In genomic region chr16:87454419-87455179, GRCm38 (mm10) we compare ENCODE assay signal across 8 mouse cellular contexts. TPM values are rescaled to one million over a fixed set of nuclear protein-coding genes. Genes with fewer than 3 reads are reported as not detected.
DNase-seq lines count a peak whose midpoint lies in the region; ATAC-seq and TF ChIP-seq lines count a peak whose summit lies in the region.

Usp16 (plus strand) TSS chr16:87454703.

- peaks cover 32% of the 10 kb centered on the region for H3K4me1 ChIP-seq in E14TG2a.4 (replicated peaks; ENCODE audit: low read depth, low read length)
- peaks cover 21% of the 10 kb centered on the region for H3K4me1 ChIP-seq in forebrain, embryonic 13.5 days
- peaks cover 17% of the 10 kb centered on the region for H3K4me1 ChIP-seq in liver, postnatal 0 days (ENCODE audit: insufficient read depth)
- peaks cover 14% of the 10 kb centered on the region for H3K4me1 ChIP-seq in neural tube, embryonic 14.5 days (ENCODE audit: control insufficient read depth, insufficient read depth, low read length)

- peak within 1 kb of the TSS; percentile 95 for H3K4me3 ChIP-seq in E14TG2a.4 (replicated peaks; ENCODE audit: low read length)
- peak within 1 kb of the TSS; percentile 93 for H3K4me3 ChIP-seq in forebrain, embryonic 13.5 days
- H3K4me3 ChIP-seq in liver, postnatal 0 days (ENCODE audit: low read depth, low read length) = peak within 1 kb of the TSS; percentile 84
- peak within 1 kb of the TSS; percentile 83 for H3K4me3 ChIP-seq in neural tube, embryonic 14.5 days (ENCODE audit: low read depth, low read length)

- intact Hi-C loops in heart, postnatal 10 days (cut with DNase I) = no loop called here

- peaks cover 6% of the 10 kb centered on the region for H3K36me3 ChIP-seq in E14TG2a.4 (ENCODE audit: insufficient read depth, low read length)
- 0 out of 2 replicates have a peak, but pooled peaks cover 8% of the 10 kb centered on the region for H3K36me3 ChIP-seq in forebrain, embryonic 13.5 days (ENCODE audit: poor library complexity, severe bottlenecking)
- peaks cover 2% of the 10 kb centered on the region; the same call in 1 of the 2 replicates for H3K36me3 ChIP-seq in liver, postnatal 0 days (replicated peaks; ENCODE audit: insufficient read depth, low read length)
- H3K36me3 ChIP-seq in neural tube, embryonic 14.5 days (ENCODE audit: control insufficient read depth, insufficient read depth, low read length) = no peaks in the 10 kb centered on the region

- peaks cover 11% of the 10 kb centered on the region for H3K27me3 ChIP-seq in E14TG2a.4 (ENCODE audit: insufficient read depth, low read length)
- H3K27me3 ChIP-seq in forebrain, embryonic 13.5 days = peaks cover 3% of the 10 kb centered on the region; the same call in 1 of the 2 replicates
- H3K27me3 ChIP-seq in liver, postnatal 0 days (ENCODE audit: insufficient read depth, low read length) = no peaks in the 10 kb centered on the region
- H3K27me3 ChIP-seq in neural tube, embryonic 14.5 days (ENCODE audit: control insufficient read depth, insufficient read depth, low read length) = no peaks in the 10 kb centered on the region

- TF ChIP-seq EP300 in liver, postnatal 0 days (IDR thresholded peaks at IDR 0.05; ENCODE audit: low read depth) = peak; percentile 38; the same call in 1 of the 2 replicates

- peak within 1 kb of the TSS; percentile 76 for H3K27ac ChIP-seq in forebrain, embryonic 13.5 days
- peak within 1 kb of the TSS; percentile 86 for H3K27ac ChIP-seq in liver, postnatal 0 days (ENCODE audit: low read depth)
- peak within 1 kb of the TSS; percentile 79 for H3K27ac ChIP-seq in neural tube, embryonic 14.5 days (ENCODE audit: low read depth, low read length)

- H3K9ac ChIP-seq in forebrain, embryonic 13.5 days = peak within 1 kb of the TSS; percentile 88
- peak within 1 kb of the TSS; percentile 86 for H3K9ac ChIP-seq in liver, postnatal 0 days (replicated peaks)
- peak within 1 kb of the TSS; percentile 89 for H3K9ac ChIP-seq in neural tube, embryonic 14.5 days (replicated peaks; ENCODE audit: low read depth, low read length)

- ATAC-seq in cerebellum, adult (ENCODE audit: insufficient number of reproducible peaks, low FRiP score, low TSS enrichment) = peak; percentile 98
- ATAC-seq in forebrain, embryonic 13.5 days = peak; percentile 99
- peak; percentile 98 for ATAC-seq in liver, postnatal 0 days
- peak; percentile 99 for ATAC-seq in neural tube, embryonic 14.5 days (ENCODE audit: low read depth)

- H3K9me3 ChIP-seq in E14TG2a.4 (ENCODE audit: low read length) = no peaks in the 10 kb centered on the region
- H3K9me3 ChIP-seq in forebrain, embryonic 13.5 days (replicated peaks) = no peaks in the 10 kb centered on the region
- H3K9me3 ChIP-seq in liver, postnatal 0 days (ENCODE audit: low read length) = no peaks in the 10 kb centered on the region
- H3K9me3 ChIP-seq in neural tube, embryonic 14.5 days (ENCODE audit: control insufficient read depth, low read length) = no peaks in the 10 kb centered on the region

- WGBS in forebrain, embryonic 13.5 days = 7% methylated on average over 42 of the region's 45 CpGs
- WGBS in large intestine, adult 2 months = 10% methylated on average over 45 of the region's 45 CpGs
- 12% methylated on average over 45 of the region's 45 CpGs for WGBS in liver, postnatal 0 days (ENCODE audit: insufficient replicate concordance)
- WGBS in neural tube, embryonic 14.5 days = 8% methylated on average over 38 of the region's 45 CpGs

- TF ChIP-seq CTCF in E14TG2a.4 (conservative IDR thresholded peaks at IDR 0.05; ENCODE audit: low read length) = no peak
- TF ChIP-seq CTCF in liver, postnatal 0 days (IDR thresholded peaks at IDR 0.05; ENCODE audit: low read depth) = no peak

- peak within 1 kb of the TSS; percentile 95 for H3K4me2 ChIP-seq in forebrain, embryonic 13.5 days
- peak within 1 kb of the TSS; percentile 86 for H3K4me2 ChIP-seq in liver, postnatal 0 days (ENCODE audit: low read depth, low read length)
- peak within 1 kb of the TSS; percentile 84 for H3K4me2 ChIP-seq in neural tube, embryonic 14.5 days (ENCODE audit: low read depth, low read length)

- DNase-seq in heart, postnatal 10 days = peak; percentile 95 to 97
- peak; percentile 82 for DNase-seq in large intestine, adult 2 months (ENCODE audit: low read depth, low spot score)
- peak; percentile 93 for DNase-seq in liver, postnatal 0 days
- DNase-seq in testis, postnatal 10 days (ENCODE audit: low spot score) = peak; percentile 96

RNA-seq across cellular contexts. Expression of gene Usp16, which starts in this region (rescaled TPM):
- 50.1 and 50.4 TPM in 2 replicates for polyA plus RNA-seq in forebrain, embryonic 13.5 days (2015; fragmentation: Nextera tagmentation; extraction: Ambion mirVana)
- 10 to 100 TPM; 48.1 to 52.6 TPM for total RNA-seq in heart, postnatal 10 days (2021)
- polyA plus RNA-seq in large intestine, adult 2 months (2012; rRNA removed) = 25.2 and 27.0 TPM in 2 replicates
- polyA plus RNA-seq in liver, postnatal 0 days (2015; fragmentation: Nextera tagmentation; extraction: Ambion mirVana) = 21.8 and 23.6 TPM in 2 replicates
- 54.4 and 67.5 TPM in 2 replicates for polyA plus RNA-seq in neural tube, embryonic 14.5 days (2014; fragmentation: Nextera tagmentation; extraction: Ambion mirVana)

Comparison
In these comparisons a context has a peak if more than half of its experiments do, and no peak if none do; other contexts are left out.
1. Peak in every context shown above with its lines: DNase-seq, ATAC-seq, H3K4me3 ChIP-seq and H3K27ac ChIP-seq.